Mouse (Mus musculus): ENCODE results near the gene Snx18.
A peak's percentile ranks its signal among the peaks of the same experiment; 100 is the strongest.

Gene Snx18

GRCm38 (mm10) chr13:113595987-113596386, 22.4 kb downstream of the Snx18 start:
- peak; percentile 10 for DNase-seq

GRCm38 (mm10) chr13:113595219-113595618, 23.1 kb downstream of the Snx18 start:
- no peak for DNase-seq

- DNase-seq = no peak
These were observed 24.0 kb downstream of the Snx18 start for GRCm38 (mm10) chr13:113594361-113594760.

GRCm38 (mm10) chr13:113593711-113594110, 24.7 kb downstream of the Snx18 start:
- DNase-seq = no peak

- peak; percentile 10 for DNase-seq
These were observed 25.6 kb downstream of the Snx18 start for GRCm38 (mm10) chr13:113592703-113593200.

GRCm38 (mm10) chr13:113591336-113591735, 27.0 kb downstream of the Snx18 start:
- DNase-seq = no peak

GRCm38 (mm10) chr13:113590216-113590615, 28.1 kb downstream of the Snx18 start:
- no peak for DNase-seq

GRCm38 (mm10) chr13:113589499-113589898, 28.9 kb downstream of the Snx18 start:
- no peak for DNase-seq

- no peak for DNase-seq
These were observed 31.0 kb downstream of the Snx18 start for GRCm38 (mm10) chr13:113587200-113587936.

GRCm38 (mm10) chr13:113585606-113586005, 32.8 kb downstream of the Snx18 start:
- DNase-seq = no peak

GRCm38 (mm10) chr13:113584431-113584830, 33.9 kb downstream of the Snx18 start:
- DNase-seq = no peak

GRCm38 (mm10) chr13:113583563-113583962, 34.8 kb downstream of the Snx18 start:
- DNase-seq = no peak

- DNase-seq = no peak
These were observed 36.3 kb downstream of the Snx18 start for GRCm38 (mm10) chr13:113582024-113582423.

GRCm38 (mm10) chr13:113581436-113581835, 36.9 kb downstream of the Snx18 start:
- no peak for DNase-seq

- DNase-seq = peak; percentile 60
These were observed 38.0 kb downstream of the Snx18 start for GRCm38 (mm10) chr13:113580400-113580790.

GRCm38 (mm10) chr13:113579788-113580399, 38.5 kb downstream of the Snx18 start:
- DNase-seq = no peak

- no peak for DNase-seq
These were observed 44.1 kb downstream of the Snx18 start for GRCm38 (mm10) chr13:113574232-113574631.

GRCm38 (mm10) chr13:113573377-113573776, 45.0 kb downstream of the Snx18 start:
- DNase-seq = no peak

GRCm38 (mm10) chr13:113572046-113572686, 46.2 kb downstream of the Snx18 start:
- no peak for DNase-seq

- no peak for DNase-seq
These were observed 48.8 kb downstream of the Snx18 start for GRCm38 (mm10) chr13:113569526-113569925.

GRCm38 (mm10) chr13:113566951-113567350, 51.4 kb downstream of the Snx18 start:
- no peak for DNase-seq

- no peak for DNase-seq
These were observed 52.0 kb downstream of the Snx18 start for GRCm38 (mm10) chr13:113566411-113566810.

GRCm38 (mm10) chr13:113559646-113560045, 58.7 kb downstream of the Snx18 start:
- DNase-seq = no peak

- DNase-seq = no peak
These were observed 61.8 kb downstream of the Snx18 start for GRCm38 (mm10) chr13:113556538-113556937.

Data from kidney, adult 18-20 months (tissue).